Mouse (Mus musculus): ENCODE measurements around the gene Mpped2.

The Mpped2 gene

GRCm38 (mm10) chr2:106745364-106745763, 52.3 kb downstream of the Mpped2 start:
- no peak for DNase-seq (ENCODE audit: low spot score in 2 of 2)

GRCm38 (mm10) chr2:106746211-106746610, 53.1 kb downstream of the Mpped2 start:
- DNase-seq (ENCODE audit: low spot score in 2 of 2) = peak; percentile 26 to 37

- DNase-seq (ENCODE audit: low spot score in 2 of 2) = no peak
Observed at GRCm38 (mm10) chr2:106746905-106747304, 53.8 kb downstream of the Mpped2 start.

GRCm38 (mm10) chr2:106747342-106747741, 54.3 kb downstream of the Mpped2 start:
- DNase-seq (ENCODE audit: low spot score in 2 of 2) = no peak

- DNase-seq (ENCODE audit: low spot score in 2 of 2) = no peak
Observed at GRCm38 (mm10) chr2:106750878-106751277, 57.8 kb downstream of the Mpped2 start.

GRCm38 (mm10) chr2:106753703-106754102, 60.6 kb downstream of the Mpped2 start:
- DNase-seq (ENCODE audit: low spot score in 2 of 2) = no peak

- no peak for DNase-seq (ENCODE audit: low spot score in 2 of 2)
Observed at GRCm38 (mm10) chr2:106754696-106755095, 61.6 kb downstream of the Mpped2 start.

GRCm38 (mm10) chr2:106756354-106757103, 63.5 kb downstream of the Mpped2 start:
- no peak for DNase-seq (ENCODE audit: low spot score in 2 of 2)

- no peak for DNase-seq (ENCODE audit: low spot score in 2 of 2)
Observed at GRCm38 (mm10) chr2:106762920-106763319, 69.9 kb downstream of the Mpped2 start.

- no peak for DNase-seq (ENCODE audit: low spot score in 2 of 2)
Observed at GRCm38 (mm10) chr2:106769236-106769635, 76.2 kb downstream of the Mpped2 start.

GRCm38 (mm10) chr2:106772643-106773042, 79.6 kb downstream of the Mpped2 start:
- no peak for DNase-seq (ENCODE audit: low spot score in 2 of 2)

GRCm38 (mm10) chr2:106774251-106775196, 81.5 kb downstream of the Mpped2 start:
- DNase-seq (ENCODE audit: low spot score in 2 of 2) = no peak

GRCm38 (mm10) chr2:106775994-106776393, 82.9 kb downstream of the Mpped2 start:
- no peak for DNase-seq (ENCODE audit: low spot score in 2 of 2)

GRCm38 (mm10) chr2:106778861-106779516, 85.9 kb downstream of the Mpped2 start:
- DNase-seq (ENCODE audit: low spot score in 2 of 2) = no peak

GRCm38 (mm10) chr2:106781181-106782179, 88.4 kb downstream of the Mpped2 start:
- DNase-seq (ENCODE audit: low spot score in 2 of 2) = no peak

- no peak for DNase-seq (ENCODE audit: low spot score in 2 of 2)
Observed at GRCm38 (mm10) chr2:106783311-106783710, 90.2 kb downstream of the Mpped2 start.

GRCm38 (mm10) chr2:106788055-106788454, 95.0 kb downstream of the Mpped2 start:
- DNase-seq (ENCODE audit: low spot score in 2 of 2) = no peak

- DNase-seq (ENCODE audit: low spot score in 2 of 2) = no peak
Observed at GRCm38 (mm10) chr2:106788573-106788972, 95.5 kb downstream of the Mpped2 start.

- no peak for DNase-seq (ENCODE audit: low spot score in 2 of 2)
Observed at GRCm38 (mm10) chr2:106789694-106790328, 96.7 kb downstream of the Mpped2 start.

- DNase-seq (ENCODE audit: low spot score in 2 of 2) = no peak
Observed at GRCm38 (mm10) chr2:106790329-106790701, 97.2 kb downstream of the Mpped2 start.
